Mouse (Mus musculus): ENCODE results near the gene Gm6205.
"Not testable (repeated sequence)": the region's sequence is repeated elsewhere in the genome, so short reads cannot be mapped to it uniquely, and the experiment has no call there.

The Gm6205 gene

GRCm38 (mm10) chr5:94648082-94648481 is at the start of gene Gm6205:
Gm6205 (plus strand) TSS chr5:94648382.
- DNase-seq = not testable (repeated sequence)

GRCm38 (mm10) chr5:94616242-94616641 is 31.9 kb upstream of the Gm6205 start, which contains the start of gene Gm3147:
Gm3147 (minus strand) TSS chr5:94616342.
- DNase-seq = not testable (repeated sequence)

- not testable (repeated sequence) for DNase-seq
Observed at GRCm38 (mm10) chr5:94623679-94624078, 24.5 kb upstream of the Gm6205 start, which contains the start of gene Gm6509. Gm6509 (plus strand) TSS chr5:94623979.
